15 mouse cellular contexts compared by ENCODE assay signal in genomic region chr1:127576143-127576542, GRCm38 (mm10).
DNase-seq lines count a peak whose midpoint lies in the region; ATAC-seq and TF ChIP-seq lines count a peak whose summit lies in the region.
"Had no signal": no experiment of that assay in that cellular context is flagged by ENCODE, and none has a peak within 500 bp of the region (broad histone marks: within the 10 kb centered on the region; RNA-seq: fewer than 3 reads in every experiment).

No protein-coding gene starts in this region.

- DNase-seq in hindbrain, embryonic 10.5 days (ENCODE audit: low spot score): peak; percentile 12
- no peak for DNase-seq in hindbrain, postnatal 0 days (ENCODE audit: low spot score)
- peak; percentile 15 for DNase-seq in embryo, embryonic 10 days (ENCODE audit: low spot score)
- DNase-seq in cerebellum, adult 11 months: no peak
- no peak for DNase-seq in cerebellum, postnatal 10 days
- DNase-seq: cerebellum, adult 18-20 months; kidney, adult 2 months; lung, postnatal 4 days; thymus, adult 2 months had no signal

- no peaks in the 10 kb centered on the region for H3K36me3 ChIP-seq in hindbrain, embryonic 10.5 days
- no peaks in the 10 kb centered on the region for H3K36me3 ChIP-seq in hindbrain, postnatal 0 days (ENCODE audit: insufficient read depth, low read length)
- no peaks in the 10 kb centered on the region for H3K36me3 ChIP-seq in forebrain, embryonic 15.5 days
- no peaks in the 10 kb centered on the region for H3K36me3 ChIP-seq in midbrain, embryonic 13.5 days
- H3K36me3 ChIP-seq in intestine, postnatal 0 days (ENCODE audit: control insufficient read depth, insufficient read depth): no peaks in the 10 kb centered on the region
- H3K36me3 ChIP-seq: embryonic facial prominence, embryonic 12.5 days; G1E had no signal

- no peaks in the 10 kb centered on the region for H3K9me3 ChIP-seq in hindbrain, embryonic 10.5 days
- no peaks in the 10 kb centered on the region for H3K9me3 ChIP-seq in hindbrain, postnatal 0 days (ENCODE audit: low read length)
- no peaks in the 10 kb centered on the region for H3K9me3 ChIP-seq in forebrain, embryonic 15.5 days
- no peaks in the 10 kb centered on the region for H3K9me3 ChIP-seq in midbrain, embryonic 13.5 days
- no peaks in the 10 kb centered on the region for H3K9me3 ChIP-seq in intestine, postnatal 0 days (ENCODE audit: control insufficient read depth)
- H3K9me3 ChIP-seq: embryonic facial prominence, embryonic 12.5 days had no signal

- H3K4me3 ChIP-seq in hindbrain, embryonic 10.5 days: 0 out of 2 replicates have a peak overlapping the region, but pooled peaks have one; percentile 6
- H3K4me3 ChIP-seq in hindbrain, postnatal 0 days (ENCODE audit: low read length): no peak overlapping the region
- H3K4me3 ChIP-seq in forebrain, embryonic 15.5 days: no peak overlapping the region
- no peak overlapping the region for H3K4me3 ChIP-seq in midbrain, embryonic 13.5 days (replicated peaks)
- H3K4me3 ChIP-seq in intestine, postnatal 0 days (ENCODE audit: low read depth, low read length): no peak overlapping the region
- H3K4me3 ChIP-seq: embryonic facial prominence, embryonic 12.5 days; myocyte had no signal

- WGBS in hindbrain, embryonic 10.5 days: 23% methylated on average over 3 of the region's 3 CpGs
- WGBS in hindbrain, postnatal 0 days: 26% methylated on average over 3 of the region's 3 CpGs
- 16% methylated on average over 3 of the region's 3 CpGs for WGBS in forebrain, embryonic 15.5 days
- WGBS in midbrain, embryonic 13.5 days: 12% methylated on average over 3 of the region's 3 CpGs
- 47% methylated on average over 3 of the region's 3 CpGs for WGBS in intestine, postnatal 0 days

- no peak for TF ChIP-seq CTCF in hindbrain, postnatal 0 days (IDR thresholded peaks at IDR 0.05; ENCODE audit: low read depth)
- no peak for TF ChIP-seq CTCF in intestine, postnatal 0 days (IDR thresholded peaks at IDR 0.05; ENCODE audit: low read depth)

- no peak for ATAC-seq in hindbrain, postnatal 0 days
- ATAC-seq in forebrain, embryonic 15.5 days (replicated peaks): peak; percentile 20; the same call in 1 of the 2 replicates
- ATAC-seq in midbrain, embryonic 13.5 days: peak; percentile 60
- ATAC-seq in intestine, postnatal 0 days: no peak

- no peak overlapping the region for H3K9ac ChIP-seq in hindbrain, postnatal 0 days (replicated peaks; ENCODE audit: low read length)
- no peak overlapping the region for H3K9ac ChIP-seq in forebrain, embryonic 15.5 days (replicated peaks)
- 0 out of 2 replicates have a peak overlapping the region, but pooled peaks have one; percentile 12 for H3K9ac ChIP-seq in midbrain, embryonic 13.5 days (replicated peaks)
- no peak overlapping the region for H3K9ac ChIP-seq in intestine, postnatal 0 days (ENCODE audit: low read depth, low read length)
- H3K9ac ChIP-seq: embryonic facial prominence, embryonic 12.5 days had no signal

- no peak overlapping the region for H3K4me2 ChIP-seq in hindbrain, postnatal 0 days (ENCODE audit: low read depth, low read length)
- H3K4me2 ChIP-seq in forebrain, embryonic 15.5 days (replicated peaks): no peak overlapping the region
- H3K4me2 ChIP-seq in midbrain, embryonic 13.5 days (replicated peaks): no peak overlapping the region
- H3K4me2 ChIP-seq in intestine, postnatal 0 days (replicated peaks; ENCODE audit: low read depth): no peak overlapping the region
- H3K4me2 ChIP-seq: embryonic facial prominence, embryonic 12.5 days had no signal

- no peaks in the 10 kb centered on the region for H3K27me3 ChIP-seq in hindbrain, embryonic 10.5 days (ENCODE audit: insufficient read depth, poor library complexity, severe bottlenecking)
- no peaks in the 10 kb centered on the region for H3K27me3 ChIP-seq in hindbrain, postnatal 0 days (ENCODE audit: insufficient read depth, low read length)
- H3K27me3 ChIP-seq in forebrain, embryonic 15.5 days: no peaks in the 10 kb centered on the region
- H3K27me3 ChIP-seq in midbrain, embryonic 13.5 days: no peaks in the 10 kb centered on the region
- no peaks in the 10 kb centered on the region for H3K27me3 ChIP-seq in intestine, postnatal 0 days (replicated peaks; ENCODE audit: control insufficient read depth, insufficient read depth, low read length)
- H3K27me3 ChIP-seq: embryonic facial prominence, embryonic 12.5 days had no signal

- H3K4me1 ChIP-seq in hindbrain, embryonic 10.5 days (replicated peaks): peaks cover 32% of the 10 kb centered on the region
- peaks cover 6% of the 10 kb centered on the region; the same call in 1 of the 2 replicates for H3K4me1 ChIP-seq in hindbrain, postnatal 0 days (ENCODE audit: insufficient read depth, low read length)
- H3K4me1 ChIP-seq in forebrain, embryonic 15.5 days: peaks cover 19% of the 10 kb centered on the region
- H3K4me1 ChIP-seq in midbrain, embryonic 13.5 days (replicated peaks): peaks cover 31% of the 10 kb centered on the region
- H3K4me1 ChIP-seq in intestine, postnatal 0 days (replicated peaks; ENCODE audit: control insufficient read depth, insufficient read depth, low read length): no peaks in the 10 kb centered on the region

- peak overlapping the region; percentile 85 for H3K27ac ChIP-seq in hindbrain, embryonic 10.5 days
- H3K27ac ChIP-seq in hindbrain, postnatal 0 days: no peak overlapping the region
- H3K27ac ChIP-seq in forebrain, embryonic 15.5 days (replicated peaks): no peak overlapping the region
- 0 out of 2 replicates have a peak overlapping the region, but pooled peaks have one; percentile 30 for H3K27ac ChIP-seq in midbrain, embryonic 13.5 days
- H3K27ac ChIP-seq in intestine, postnatal 0 days (ENCODE audit: low read depth, low read length): no peak overlapping the region
- H3K27ac ChIP-seq: embryonic facial prominence, embryonic 12.5 days had no signal

Comparison
In these comparisons a context has a peak if more than half of its experiments do, and no peak if none do; other contexts are left out.
1. DNase-seq: peak in hindbrain, embryonic 10.5 days (single experiment) and embryo, embryonic 10 days (single experiment); none in hindbrain, postnatal 0 days (single experiment), cerebellum, adult 11 months (single experiment) and cerebellum, postnatal 10 days (0 of 2).
2. H3K27ac ChIP-seq: peak in hindbrain, embryonic 10.5 days (single experiment) and midbrain, embryonic 13.5 days (single experiment); none in hindbrain, postnatal 0 days (single experiment), forebrain, embryonic 15.5 days (single experiment) and intestine, postnatal 0 days (single experiment).
3. ATAC-seq: peak in forebrain, embryonic 15.5 days (single experiment) and midbrain, embryonic 13.5 days (single experiment); none in hindbrain, postnatal 0 days (single experiment) and intestine, postnatal 0 days (single experiment).